In genomic region chr19:47882882-47883254, GRCm38 (mm10) we compare ENCODE assay signal across 11 mouse cellular contexts. TPM values are rescaled to one million over a fixed set of nuclear protein-coding genes. Genes with fewer than 3 reads are reported as not detected.
DNase-seq lines count a peak whose midpoint lies in the region; ATAC-seq and TF ChIP-seq lines count a peak whose summit lies in the region.
"Had no signal": no experiment of that assay in that cellular context is flagged by ENCODE, and none has a peak within 500 bp of the region (broad histone marks: within the 10 kb centered on the region; RNA-seq: fewer than 3 reads in every experiment).

No protein-coding gene starts in this region.

- TF ChIP-seq CTCF in stomach, postnatal 0 days (IDR thresholded peaks at IDR 0.05; ENCODE audit: low read depth): no peak

- peak; percentile 6; the same call in 1 of the 2 replicates for ATAC-seq in stomach, embryonic 14.5 days (ENCODE audit: insufficient number of reproducible peaks, insufficient read depth, low FRiP score, low read depth)
- ATAC-seq in stomach, postnatal 0 days (ENCODE audit: low FRiP score, low TSS enrichment): no peak
- peak; percentile 63 for ATAC-seq in forebrain, embryonic 16.5 days
- peak; percentile 25; the same call in 1 of the 2 replicates for ATAC-seq in limb, embryonic 13.5 days (ENCODE audit: low FRiP score, low read depth)
- ATAC-seq in stomach, embryonic 15.5 days (ENCODE audit: insufficient read depth, low FRiP score, low read depth): peak; percentile 28; the same call in 1 of the 2 replicates

- H3K4me1 ChIP-seq in stomach, embryonic 14.5 days (ENCODE audit: control insufficient read depth, insufficient read depth, low read length): peaks cover 7% of the 10 kb centered on the region; the same call in 1 of the 2 replicates
- no peaks in the 10 kb centered on the region for H3K4me1 ChIP-seq in stomach, postnatal 0 days (replicated peaks; ENCODE audit: control insufficient read depth, insufficient read depth)
- 0 out of 2 replicates have a peak, but pooled peaks cover 7% of the 10 kb centered on the region for H3K4me1 ChIP-seq in forebrain, embryonic 16.5 days (replicated peaks; ENCODE audit: control insufficient read depth, insufficient read depth, low read length)
- H3K4me1 ChIP-seq in limb, embryonic 13.5 days: peaks cover 43% of the 10 kb centered on the region
- H3K4me1 ChIP-seq in stomach, embryonic 15.5 days: peaks cover 3% of the 10 kb centered on the region; the same call in 1 of the 2 replicates

- 44% methylated on average over 9 of the region's 9 CpGs for whole genome bisulfite sequencing in stomach, embryonic 14.5 days
- 59% methylated on average over 9 of the region's 9 CpGs for WGBS in stomach, postnatal 0 days
- 64% methylated on average over 9 of the region's 9 CpGs for WGBS in forebrain, embryonic 16.5 days
- 38% methylated on average over 9 of the region's 9 CpGs for WGBS in limb, embryonic 13.5 days
- WGBS in stomach, embryonic 15.5 days: 51% methylated on average over 9 of the region's 9 CpGs

- no peaks in the 10 kb centered on the region for H3K36me3 ChIP-seq in stomach, embryonic 14.5 days (ENCODE audit: control insufficient read depth, insufficient read depth, low read length)
- no peaks in the 10 kb centered on the region for H3K36me3 ChIP-seq in stomach, postnatal 0 days (ENCODE audit: control insufficient read depth, insufficient read depth, low read length)
- H3K36me3 ChIP-seq in forebrain, embryonic 16.5 days (ENCODE audit: control insufficient read depth, insufficient read depth): no peaks in the 10 kb centered on the region
- no peaks in the 10 kb centered on the region for H3K36me3 ChIP-seq in limb, embryonic 13.5 days
- H3K36me3 ChIP-seq in stomach, embryonic 15.5 days: no peaks in the 10 kb centered on the region

- no peak for TF ChIP-seq EP300 in stomach, postnatal 0 days (optimal IDR thresholded peaks at IDR 0.05)

- H3K9me3 ChIP-seq in stomach, embryonic 14.5 days (ENCODE audit: control insufficient read depth, low read depth, low read length): no peaks in the 10 kb centered on the region
- H3K9me3 ChIP-seq in stomach, postnatal 0 days (ENCODE audit: control insufficient read depth, low read length): no peaks in the 10 kb centered on the region
- H3K9me3 ChIP-seq in forebrain, embryonic 16.5 days (ENCODE audit: control insufficient read depth, low read length): no peaks in the 10 kb centered on the region
- H3K9me3 ChIP-seq in limb, embryonic 13.5 days: no peaks in the 10 kb centered on the region
- no peaks in the 10 kb centered on the region for H3K9me3 ChIP-seq in stomach, embryonic 15.5 days

- no peak overlapping the region for H3K4me2 ChIP-seq in stomach, embryonic 14.5 days (replicated peaks; ENCODE audit: low read depth, low read length)
- H3K4me2 ChIP-seq in stomach, postnatal 0 days (replicated peaks; ENCODE audit: low read depth): no peak overlapping the region
- H3K4me2 ChIP-seq in forebrain, embryonic 16.5 days (ENCODE audit: low read length): no peak overlapping the region
- H3K4me2 ChIP-seq in limb, embryonic 13.5 days (replicated peaks): no peak overlapping the region
- H3K4me2 ChIP-seq in stomach, embryonic 15.5 days: no peak overlapping the region

- no peak overlapping the region for H3K27ac ChIP-seq in stomach, embryonic 14.5 days (ENCODE audit: low read length)
- no peak overlapping the region for H3K27ac ChIP-seq in stomach, postnatal 0 days (replicated peaks)
- no peak overlapping the region for H3K27ac ChIP-seq in forebrain, embryonic 16.5 days (ENCODE audit: low read length)
- H3K27ac ChIP-seq in limb, embryonic 13.5 days: no peak overlapping the region
- H3K27ac ChIP-seq in stomach, embryonic 15.5 days: no peak overlapping the region
- H3K27ac ChIP-seq: kidney, postnatal 0 days had no signal

- H3K27me3 ChIP-seq in stomach, embryonic 14.5 days (ENCODE audit: control insufficient read depth, insufficient read depth, low read length): no peaks in the 10 kb centered on the region
- no peaks in the 10 kb centered on the region for H3K27me3 ChIP-seq in stomach, postnatal 0 days (ENCODE audit: control insufficient read depth, insufficient read depth, low read length)
- no peaks in the 10 kb centered on the region for H3K27me3 ChIP-seq in forebrain, embryonic 16.5 days (replicated peaks; ENCODE audit: control insufficient read depth, insufficient read depth, low read length)
- H3K27me3 ChIP-seq in limb, embryonic 13.5 days: no peaks in the 10 kb centered on the region
- H3K27me3 ChIP-seq in stomach, embryonic 15.5 days (replicated peaks): no peaks in the 10 kb centered on the region

- no peak overlapping the region for H3K9ac ChIP-seq in stomach, embryonic 14.5 days (replicated peaks; ENCODE audit: low read depth, low read length)
- H3K9ac ChIP-seq in stomach, postnatal 0 days (ENCODE audit: low read length): no peak overlapping the region
- no peak overlapping the region; the same call in 1 of the 2 replicates for H3K9ac ChIP-seq in forebrain, embryonic 16.5 days (replicated peaks; ENCODE audit: low read depth, low read length)
- no peak overlapping the region for H3K9ac ChIP-seq in limb, embryonic 13.5 days
- no peak overlapping the region for H3K9ac ChIP-seq in stomach, embryonic 15.5 days

- DNase-seq in stomach, postnatal 0 days (ENCODE audit: low spot score): no peak
- DNase-seq in cerebellum, adult 11 months: no peak
- no peak for DNase-seq in adrenal gland, postnatal 25 days
- no peak for DNase-seq in right cerebral cortex, postnatal 25 days

- H3K4me3 ChIP-seq in stomach, embryonic 14.5 days (ENCODE audit: low read depth, low read length): no peak overlapping the region
- no peak overlapping the region for H3K4me3 ChIP-seq in stomach, postnatal 0 days (ENCODE audit: low read depth, low read length)
- no peak overlapping the region for H3K4me3 ChIP-seq in forebrain, embryonic 16.5 days (replicated peaks; ENCODE audit: low read length)
- no peak overlapping the region for H3K4me3 ChIP-seq in limb, embryonic 13.5 days
- H3K4me3 ChIP-seq in stomach, embryonic 15.5 days (replicated peaks): no peak overlapping the region

RNA-seq across cellular contexts. Expression of gene Gsto2, which starts 17.5 kb away (rescaled TPM):
- 1.1 and 1.5 TPM in 2 replicates for polyA plus RNA-seq in stomach, embryonic 14.5 days (2014; fragmentation: Nextera tagmentation; extraction: Ambion mirVana)
- 3.5 and 4.2 TPM in 2 replicates for polyA plus RNA-seq in stomach, postnatal 0 days (2015; fragmentation: Nextera tagmentation; extraction: Ambion mirVana)
- polyA plus RNA-seq in forebrain, embryonic 16.5 days (2015; fragmentation: Nextera tagmentation; extraction: Ambion mirVana): 0.84 and 1.2 TPM in 2 replicates
- 1.3 and 1.7 TPM in 2 replicates for polyA plus RNA-seq in limb, embryonic 13.5 days (2015; fragmentation: Nextera tagmentation; extraction: Ambion mirVana)
- 1.2 and 1.3 TPM in 2 replicates for polyA plus RNA-seq in stomach, embryonic 15.5 days (2015; fragmentation: Nextera tagmentation; extraction: Ambion mirVana)
- 1.4 and 2.9 TPM in 2 replicates for total RNA-seq in adrenal gland, postnatal 25 days (2021)

RNA-seq across cellular contexts. Expression of gene Gsto1, which starts 28.1 kb away (rescaled TPM):
- polyA plus RNA-seq in stomach, embryonic 14.5 days (2014; fragmentation: Nextera tagmentation; extraction: Ambion mirVana): 482 and 525 TPM in 2 replicates
- 3,153 and 3,669 TPM in 2 replicates for polyA plus RNA-seq in stomach, postnatal 0 days (2015; fragmentation: Nextera tagmentation; extraction: Ambion mirVana)
- 125 and 126 TPM in 2 replicates for polyA plus RNA-seq in forebrain, embryonic 16.5 days (2015; fragmentation: Nextera tagmentation; extraction: Ambion mirVana)
- 177 and 181 TPM in 2 replicates for polyA plus RNA-seq in limb, embryonic 13.5 days (2015; fragmentation: Nextera tagmentation; extraction: Ambion mirVana)
- polyA plus RNA-seq in stomach, embryonic 15.5 days (2015; fragmentation: Nextera tagmentation; extraction: Ambion mirVana): 745 and 1,161 TPM in 2 replicates
- 143 and 204 TPM in 2 replicates for total RNA-seq in adrenal gland, postnatal 25 days (2021)

RNA-seq across cellular contexts. Expression of gene Cfap43, which starts 36.2 kb away (rescaled TPM):
- 0.21 and 0.97 TPM in 2 replicates for polyA plus RNA-seq in stomach, embryonic 14.5 days (2014; fragmentation: Nextera tagmentation; extraction: Ambion mirVana)
- 0.51 and 1.1 TPM in 2 replicates for polyA plus RNA-seq in stomach, postnatal 0 days (2015; fragmentation: Nextera tagmentation; extraction: Ambion mirVana)
- 0.63 and 1.1 TPM in 2 replicates for polyA plus RNA-seq in forebrain, embryonic 16.5 days (2015; fragmentation: Nextera tagmentation; extraction: Ambion mirVana)
- polyA plus RNA-seq in limb, embryonic 13.5 days (2015; fragmentation: Nextera tagmentation; extraction: Ambion mirVana): 0.08 and 0.09 TPM in 2 replicates
- 0.39 and 0.62 TPM in 2 replicates for polyA plus RNA-seq in stomach, embryonic 15.5 days (2015; fragmentation: Nextera tagmentation; extraction: Ambion mirVana)
- total RNA-seq in adrenal gland, postnatal 25 days (2021): not detected in 2 replicates
- total RNA-seq: adrenal gland, postnatal 10 days; gastrocnemius, postnatal 10 days had no signal

RNA-seq across cellular contexts. Expression of gene Itprip, which starts 36.2 kb away (rescaled TPM):
- polyA plus RNA-seq in stomach, embryonic 14.5 days (2014; fragmentation: Nextera tagmentation; extraction: Ambion mirVana): 9.3 and 11.0 TPM in 2 replicates
- 7.9 and 9.0 TPM in 2 replicates for polyA plus RNA-seq in stomach, postnatal 0 days (2015; fragmentation: Nextera tagmentation; extraction: Ambion mirVana)
- 6.9 and 7.2 TPM in 2 replicates for polyA plus RNA-seq in forebrain, embryonic 16.5 days (2015; fragmentation: Nextera tagmentation; extraction: Ambion mirVana)
- 24.3 and 26.6 TPM in 2 replicates for polyA plus RNA-seq in limb, embryonic 13.5 days (2015; fragmentation: Nextera tagmentation; extraction: Ambion mirVana)
- 11.0 and 12.6 TPM in 2 replicates for polyA plus RNA-seq in stomach, embryonic 15.5 days (2015; fragmentation: Nextera tagmentation; extraction: Ambion mirVana)
- 11.8 and 17.0 TPM in 2 replicates for total RNA-seq in adrenal gland, postnatal 25 days (2021)

RNA-seq across cellular contexts. Expression of gene Cfap58, which starts 54.6 kb away (rescaled TPM):
- polyA plus RNA-seq in stomach, embryonic 14.5 days (2014; fragmentation: Nextera tagmentation; extraction: Ambion mirVana): not detected in 2 replicates
- not detected in 2 replicates for polyA plus RNA-seq in stomach, postnatal 0 days (2015; fragmentation: Nextera tagmentation; extraction: Ambion mirVana)
- polyA plus RNA-seq in forebrain, embryonic 16.5 days (2015; fragmentation: Nextera tagmentation; extraction: Ambion mirVana): 0.27 and 0.33 TPM in 2 replicates
- polyA plus RNA-seq in limb, embryonic 13.5 days (2015; fragmentation: Nextera tagmentation; extraction: Ambion mirVana): 0.05 TPM in 1 of 2 replicates, not detected in the other
- not detected in 2 replicates for polyA plus RNA-seq in stomach, embryonic 15.5 days (2015; fragmentation: Nextera tagmentation; extraction: Ambion mirVana)
- total RNA-seq in adrenal gland, postnatal 25 days (2021): not detected in 2 replicates
- total RNA-seq: gastrocnemius, postnatal 10 days had no signal
- polyA plus RNA-seq: kidney, postnatal 0 days had no signal
